Mouse (Mus musculus): ENCODE measurements at regions not wholly inside any gene's neighbourhood (a gene's known extent, or its start where the extent isn't known, plus 50 kb on each side); places are given as distances from the start of the nearest gene placed in this dataset.

- DNase-seq (ENCODE audit: low spot score in 2 of 2) = peak; percentile 31 to 78
Observed at GRCm38 (mm10) chr2:133020173-133020837, 74.6 kb upstream of the Fermt1 start.

GRCm38 (mm10) chr2:133021244-133021643 lies 75.5 kb upstream of the Fermt1 start:
- DNase-seq (ENCODE audit: low spot score in 2 of 2) = no peak

- no peak for DNase-seq (ENCODE audit: low spot score in 2 of 2)
Observed at GRCm38 (mm10) chr2:133027038-133027437, 81.3 kb upstream of the Fermt1 start.

- DNase-seq (ENCODE audit: low spot score in 2 of 2) = no peak
Observed at GRCm38 (mm10) chr2:133035421-133035820, 89.7 kb upstream of the Fermt1 start.

GRCm38 (mm10) chr2:133040708-133041107 lies 95.0 kb upstream of the Fermt1 start:
- DNase-seq (ENCODE audit: low spot score in 2 of 2) = no peak

- DNase-seq (ENCODE audit: low spot score in 2 of 2) = no peak
Observed at GRCm38 (mm10) chr2:133077698-133078356, 132.1 kb upstream of the Fermt1 start.

GRCm38 (mm10) chr2:133090976-133091375 lies 145.3 kb upstream of the Fermt1 start:
- no peak for DNase-seq (ENCODE audit: low spot score in 2 of 2)

- DNase-seq (ENCODE audit: low spot score in 2 of 2) = peak; percentile 44 to 66
Observed at GRCm38 (mm10) chr2:133113642-133114041, 167.9 kb upstream of the Fermt1 start.

- DNase-seq (ENCODE audit: low spot score in 2 of 2) = no peak
Observed at GRCm38 (mm10) chr2:133118651-133119050, 172.9 kb upstream of the Fermt1 start.

- DNase-seq (ENCODE audit: low spot score in 2 of 2) = no peak
Observed at GRCm38 (mm10) chr2:133125212-133125801, 179.6 kb upstream of the Fermt1 start.

GRCm38 (mm10) chr2:133134878-133135277 lies 189.2 kb upstream of the Fermt1 start:
- no peak for DNase-seq (ENCODE audit: low spot score in 2 of 2)

- no peak for DNase-seq (ENCODE audit: low spot score in 2 of 2)
Observed at GRCm38 (mm10) chr2:133138877-133139276, 193.2 kb upstream of the Fermt1 start.

GRCm38 (mm10) chr2:133141341-133142035 lies 195.8 kb upstream of the Fermt1 start:
- DNase-seq (ENCODE audit: low spot score in 2 of 2) = no peak

- DNase-seq (ENCODE audit: low spot score in 2 of 2) = no peak
Observed at GRCm38 (mm10) chr2:133152461-133152860, 206.8 kb upstream of the Fermt1 start.

GRCm38 (mm10) chr2:133156537-133156936 lies 210.8 kb upstream of the Fermt1 start:
- DNase-seq (ENCODE audit: low spot score in 2 of 2) = no peak

GRCm38 (mm10) chr2:133158206-133158605 lies 212.5 kb upstream of the Fermt1 start:
- no peak for DNase-seq (ENCODE audit: low spot score in 2 of 2)

- DNase-seq (ENCODE audit: low spot score in 2 of 2) = no peak
Observed at GRCm38 (mm10) chr2:133159398-133159797, 213.7 kb upstream of the Fermt1 start.

GRCm38 (mm10) chr2:133176411-133176810 lies 230.7 kb upstream of the Fermt1 start:
- DNase-seq (ENCODE audit: low spot score in 2 of 2) = no peak

GRCm38 (mm10) chr2:133181216-133181615 lies 235.5 kb upstream of the Fermt1 start:
- DNase-seq (ENCODE audit: low spot score in 2 of 2) = no peak

GRCm38 (mm10) chr2:133182920-133183319 lies 237.2 kb upstream of the Fermt1 start:
- DNase-seq (ENCODE audit: low spot score in 2 of 2) = no peak

GRCm38 (mm10) chr2:133204295-133204866 lies 258.7 kb upstream of the Fermt1 start:
- DNase-seq (ENCODE audit: low spot score in 2 of 2) = no peak

GRCm38 (mm10) chr2:133208498-133208897 lies 262.8 kb upstream of the Fermt1 start:
- DNase-seq (ENCODE audit: low spot score in 2 of 2) = no peak

All from frontal cortex, postnatal 14 days (tissue).